ENCODE assay signal across 18 mouse cellular contexts in genomic region chr3:47836541-47837240, GRCm38 (mm10).
DNase-seq lines count a peak whose midpoint lies in the region; ATAC-seq and TF ChIP-seq lines count a peak whose summit lies in the region.
"Had no signal": no experiment of that assay in that cellular context is flagged by ENCODE, and none has a peak within 500 bp of the region (broad histone marks: within the 10 kb centered on the region; RNA-seq: fewer than 3 reads in every experiment).

No protein-coding gene starts in this region.

- no peak overlapping the region; the same call in 1 of the 2 replicates for H3K27ac ChIP-seq in ES-E14 (ENCODE audit: insufficient read depth, low read depth, low read length, poor library complexity, severe bottlenecking)
- H3K27ac ChIP-seq: embryonic facial prominence, embryonic 10.5 days; embryonic facial prominence, embryonic 12.5 days; forebrain, embryonic 13.5 days; forebrain, embryonic 15.5 days had no signal

- no peaks in the 10 kb centered on the region; a peak in 1 of 4 replicates for H3K4me1 ChIP-seq in ES-E14 (ENCODE audit: control insufficient read depth in 2 of 2, insufficient read depth in 2 of 2, low read length in 2 of 2, poor library complexity in 1 of 2)
- H3K4me1 ChIP-seq: embryonic facial prominence, embryonic 10.5 days; embryonic facial prominence, embryonic 12.5 days; forebrain, embryonic 13.5 days; forebrain, embryonic 15.5 days had no signal

- H3K36me3 ChIP-seq in ES-E14 (ENCODE audit: control insufficient read depth, insufficient read depth, low read length, poor library complexity, severe bottlenecking), result no peaks in the 10 kb centered on the region
- H3K36me3 ChIP-seq: embryonic facial prominence, embryonic 10.5 days; embryonic facial prominence, embryonic 12.5 days; forebrain, embryonic 15.5 days had no signal

- DNase-seq in ES-CJ7 (ENCODE audit: low read depth, low spot score) (peak; percentile 72), ES-E14 (ENCODE audit: low read depth, low spot score) (peak; percentile 28), ZHBTc4 (ENCODE audit: low read depth, low spot score) (peak; percentile 67)
- DNase-seq in urinary bladder, adult 18-20 months (ENCODE audit: low spot score in 2 of 2), result no peak
- DNase-seq: adrenal gland, adult 8-10 months; adrenal gland, postnatal 14 days; adrenal gland, postnatal 36 days; cerebellum, adult 11-12 months; cerebellum, adult 2 months; cerebellum, adult 9-10 months; cerebellum, postnatal 10 days; cerebellum, postnatal 25 days; forebrain, postnatal 0 days had no signal

- no peak for ATAC-seq in activated CD4-positive, CD25-positive, alpha-beta regulatory T cell, adult 4 months
- ATAC-seq: forebrain, embryonic 13.5 days; forebrain, embryonic 15.5 days; forebrain, postnatal 0 days had no signal

- H3K4me3 ChIP-seq in ES-E14 (ENCODE audit: insufficient read depth in 1 of 2, low read depth in 1 of 2, low read length in 2 of 2, poor library complexity in 1 of 2, severe bottlenecking in 1 of 2), result no peak overlapping the region
- H3K4me3 ChIP-seq: embryonic facial prominence, embryonic 10.5 days; embryonic facial prominence, embryonic 12.5 days; forebrain, embryonic 13.5 days; forebrain, embryonic 15.5 days had no signal

- in situ Hi-C loops in ES-E14 (cut with MboI; ENCODE audit: low sequenced_read_pairs in 2 of 2, unreplicated experiment in 2 of 2), result no loop called here

- no peak overlapping the region for H3K9ac ChIP-seq in ES-E14 (ENCODE audit: insufficient read depth, low read depth, low read length, poor library complexity, severe bottlenecking)
- H3K9ac ChIP-seq: embryonic facial prominence, embryonic 12.5 days; forebrain, embryonic 13.5 days; forebrain, embryonic 15.5 days; forebrain, postnatal 0 days had no signal

- H3K9me3 ChIP-seq in ES-E14 (ENCODE audit: control insufficient read depth, insufficient read depth, low read depth, low read length), result no peaks in the 10 kb centered on the region
- H3K9me3 ChIP-seq: embryonic facial prominence, embryonic 10.5 days; embryonic facial prominence, embryonic 12.5 days; forebrain, embryonic 13.5 days; forebrain, embryonic 15.5 days had no signal

TF ChIP-seq in ES-E14, 5 proteins besides CTCF, POLR2A, EP300 and RAD21:
- TF ChIP-seq HCFC1 (IDR thresholded peaks at IDR 0.05; ENCODE audit: borderline replicate concordance, insufficient read depth, low read length), result no peak
- no peak for TF ChIP-seq ZC3H11A (IDR thresholded peaks at IDR 0.05; ENCODE audit: borderline replicate concordance, low read depth, low read length)
- TF ChIP-seq CHD2 (IDR thresholded peaks at IDR 0.05; ENCODE audit: low read depth, low read length), result no peak
- TF ChIP-seq MAFK (IDR thresholded peaks at IDR 0.05; ENCODE audit: insufficient read depth, low read depth, low read length), result no peak
- TF ChIP-seq ZNF384 (IDR thresholded peaks at IDR 0.05; ENCODE audit: low read depth, low read length), result no peak

Comparison
In these comparisons a context has a peak if more than half of its experiments do, and no peak if none do; other contexts are left out.
1. DNase-seq: peak in ES-CJ7 (single experiment), ES-E14 (single experiment) and ZHBTc4 (single experiment); none in urinary bladder, adult 18-20 months (0 of 2).